Mouse (Mus musculus) left cerebral cortex, adult 11 months (tissue): ENCODE results near the gene Slc22a5.

Experiments
- DNase-seq: peaks from one replicate; pipeline ENCODE4 v3.0.0; 2022; ENCODE audit warnings: low spot score

Gene Slc22a5

DNA sequence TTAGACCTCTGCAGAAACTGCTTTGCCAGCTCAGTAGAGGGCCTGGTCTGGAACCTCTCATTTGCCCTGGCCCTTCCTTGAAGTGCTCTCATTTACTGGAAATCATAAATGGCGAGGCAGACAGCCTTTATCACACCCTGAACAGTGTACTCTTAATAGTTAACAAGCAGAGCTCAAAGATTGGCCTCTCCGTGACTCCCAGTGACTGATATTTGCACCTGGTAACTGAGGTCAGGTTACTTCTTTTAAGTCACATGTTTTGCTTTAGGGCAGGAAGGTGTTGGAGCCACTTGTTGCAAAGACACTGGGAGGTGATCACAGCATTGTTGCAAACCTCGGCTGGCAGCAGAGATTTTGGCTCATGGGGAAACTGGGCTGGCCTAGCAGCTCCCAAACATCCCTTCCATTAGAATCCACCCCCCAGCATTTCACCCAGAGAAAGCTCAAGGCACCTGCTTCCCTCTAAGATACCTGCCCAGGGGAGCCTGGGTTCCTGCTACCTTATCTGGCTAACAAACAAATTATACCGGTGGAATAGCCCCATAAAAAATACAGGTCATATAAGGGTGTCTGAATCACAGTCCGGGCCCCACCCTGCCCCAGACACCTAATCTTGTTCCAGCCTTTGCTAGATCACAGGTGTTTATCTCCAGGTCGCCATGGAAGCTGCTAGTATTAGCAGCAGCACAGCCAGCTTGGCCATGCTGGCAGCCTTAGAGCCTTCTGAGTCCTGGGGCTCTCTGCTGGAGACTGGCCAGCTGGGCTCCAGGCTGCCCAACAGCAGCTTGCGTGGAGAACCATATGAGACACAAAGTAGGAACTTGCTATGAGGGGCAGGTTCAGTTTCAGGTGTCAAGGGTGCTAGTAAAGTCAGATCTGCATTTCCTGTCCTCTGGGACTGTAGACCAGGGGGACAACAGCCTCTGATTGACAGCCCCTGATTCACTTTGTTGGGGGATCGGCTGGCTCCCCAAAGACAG is 51.5 kb downstream of the Slc22a5 start:
- DNase-seq, result no peak

DNA sequence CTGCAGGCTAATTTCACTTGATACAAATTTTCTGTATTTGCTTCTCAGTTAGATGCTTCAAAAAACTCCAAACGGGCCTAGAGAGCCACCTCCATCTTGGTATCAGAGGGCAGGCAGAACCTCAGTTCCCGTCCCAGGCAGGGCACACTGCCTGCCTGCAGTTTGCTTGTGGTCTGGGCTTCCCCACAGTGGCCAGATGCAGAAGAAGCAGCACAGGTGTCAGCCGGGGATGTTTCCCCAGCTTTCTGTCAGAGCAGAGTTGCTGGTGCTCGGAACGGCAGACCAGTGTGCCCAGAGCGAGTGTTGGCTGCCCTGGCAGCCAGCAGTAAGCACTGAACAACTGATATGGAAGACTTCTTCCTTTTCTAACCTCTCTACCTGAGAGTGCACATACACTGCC is 52.3 kb downstream of the Slc22a5 start:
- DNase-seq, result no peak

DNA sequence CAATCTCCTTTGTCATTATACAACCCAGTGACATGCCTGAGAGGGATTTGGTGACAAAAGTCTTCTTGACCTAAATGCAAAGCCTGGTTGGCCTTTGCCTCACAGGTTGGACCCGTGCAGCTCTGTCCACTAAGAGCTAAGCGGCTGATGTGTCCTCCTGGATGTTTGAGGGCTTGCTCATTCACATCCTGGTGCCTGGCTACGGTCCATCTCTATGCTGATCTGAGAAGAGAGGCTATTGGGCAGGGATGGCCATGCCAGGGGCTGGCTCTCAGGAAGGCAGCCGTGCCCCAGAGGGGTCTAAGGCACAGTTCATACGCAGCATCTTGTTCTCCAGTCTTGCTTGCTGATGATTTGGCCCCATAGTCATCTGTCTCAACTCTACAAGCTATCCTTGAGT is 53.7 kb downstream of the Slc22a5 start:
- DNase-seq, result no peak

DNA sequence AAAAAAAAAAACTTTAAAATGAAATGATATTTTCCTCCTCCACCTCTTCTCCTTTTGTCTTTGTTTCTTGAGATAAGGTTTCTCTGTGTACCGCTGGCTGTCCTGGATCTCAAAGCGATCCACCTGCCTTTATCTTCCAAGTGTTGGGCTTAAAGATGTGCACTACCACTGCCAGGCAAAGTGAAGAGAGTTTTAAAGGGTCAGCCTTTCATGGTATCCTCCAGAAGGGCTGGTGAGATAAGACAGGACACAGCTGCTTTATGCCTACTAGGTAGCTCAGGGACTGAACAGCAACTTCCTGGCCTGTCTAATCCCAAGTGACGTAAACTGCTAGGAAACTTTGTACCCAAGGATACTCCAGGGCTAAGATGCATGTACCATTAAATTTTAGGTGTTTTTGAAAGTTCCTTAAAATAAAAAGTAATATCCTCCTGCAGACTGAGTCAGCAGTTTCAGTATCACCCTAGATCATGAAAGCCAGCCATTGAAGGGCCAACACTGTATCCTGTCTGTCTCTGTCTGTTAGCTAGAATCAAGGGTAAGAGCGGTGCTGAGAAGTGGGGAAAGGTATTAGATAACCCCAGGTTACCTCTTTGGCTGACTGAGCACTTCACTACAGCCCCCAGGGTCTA is 56.0 kb downstream of the Slc22a5 start:
- no peak for DNase-seq

GRCm38 (mm10) chr11:53825409-53825808 is 66.1 kb downstream of the Slc22a5 start:
- no peak for DNase-seq

DNA sequence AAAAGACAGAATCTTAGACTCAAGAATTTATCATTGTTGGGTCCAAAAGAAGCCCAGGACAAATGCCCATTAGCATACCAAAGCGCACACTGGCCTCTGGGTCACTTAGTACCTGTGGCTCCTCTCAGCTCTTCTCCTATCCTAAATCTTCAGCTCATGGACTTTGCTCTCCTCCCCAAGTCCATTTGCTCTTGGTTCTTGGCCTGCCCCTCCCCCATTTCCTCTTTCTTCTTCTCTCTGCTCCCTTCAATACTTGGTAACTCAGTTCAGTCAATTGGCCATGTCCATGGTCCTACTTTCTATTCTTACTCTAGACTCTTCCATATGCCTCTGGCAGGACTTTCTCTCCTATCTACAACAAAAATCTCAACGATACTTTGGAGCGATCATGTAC is 69.5 kb downstream of the Slc22a5 start:
- DNase-seq, result no peak

DNA sequence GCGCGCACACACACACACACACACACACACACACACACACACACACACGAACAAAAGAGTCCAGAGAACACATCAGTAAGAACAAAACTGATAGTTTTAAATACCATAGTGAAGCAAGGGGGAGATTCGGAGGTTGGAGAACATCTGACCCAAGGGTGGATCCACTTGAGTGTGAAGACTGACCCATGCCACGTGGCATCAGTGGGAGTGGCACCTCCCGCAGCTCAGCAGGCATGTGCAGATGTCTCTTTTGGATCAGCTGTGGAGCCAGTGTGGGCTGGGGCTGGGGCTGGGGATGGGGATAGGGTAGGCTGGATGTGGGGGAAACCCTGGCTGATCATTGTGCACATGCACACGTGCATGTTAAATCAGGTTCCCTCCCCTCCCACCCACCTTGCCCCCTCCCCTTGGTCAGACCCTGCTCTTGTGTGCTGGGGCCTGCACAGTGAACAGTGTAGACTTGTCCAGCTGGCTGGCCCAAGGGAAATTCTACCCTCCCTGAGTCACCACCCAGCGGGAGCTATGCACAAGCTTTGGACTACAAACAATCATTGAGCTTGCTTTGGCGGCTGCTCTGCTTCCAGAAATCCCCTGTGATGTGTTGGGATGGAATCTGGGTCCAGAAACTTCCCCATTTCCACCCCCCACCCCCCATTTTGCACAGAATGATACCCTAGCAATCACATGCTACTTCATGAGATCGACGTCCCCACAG is 70.1 kb downstream of the Slc22a5 start:
- DNase-seq, result no peak

DNA sequence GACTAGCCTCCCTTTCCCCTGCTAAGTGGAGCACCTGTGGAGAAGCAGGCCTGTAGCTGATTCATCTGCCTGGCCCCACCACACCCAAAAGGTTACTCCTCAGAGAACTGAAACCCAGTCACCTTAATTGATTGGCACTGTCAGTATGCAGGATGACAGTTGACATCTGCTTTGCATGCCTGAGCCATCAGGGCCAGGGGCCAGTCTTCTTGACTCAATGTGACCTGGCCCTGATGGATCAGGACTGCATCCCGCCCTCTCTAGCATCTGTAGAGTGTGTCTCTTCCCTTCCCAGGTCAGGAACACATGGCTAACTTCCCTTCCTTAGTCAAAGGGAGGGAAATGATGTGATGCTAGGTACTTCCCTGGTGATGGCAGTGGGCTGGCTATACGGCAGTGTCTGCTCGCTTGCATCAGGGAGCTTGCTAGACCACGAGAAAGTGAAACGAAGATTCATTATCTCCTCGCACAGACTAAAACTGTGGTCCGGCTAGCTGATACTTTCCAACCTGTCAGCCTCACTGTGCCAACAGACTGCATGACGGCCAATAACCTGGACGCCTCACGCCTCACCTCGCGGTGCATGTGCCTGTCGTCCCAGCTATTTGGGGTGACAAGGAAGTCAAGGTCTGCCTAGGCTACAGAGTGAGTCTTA is 70.8 kb downstream of the Slc22a5 start:
- DNase-seq, result no peak

DNA sequence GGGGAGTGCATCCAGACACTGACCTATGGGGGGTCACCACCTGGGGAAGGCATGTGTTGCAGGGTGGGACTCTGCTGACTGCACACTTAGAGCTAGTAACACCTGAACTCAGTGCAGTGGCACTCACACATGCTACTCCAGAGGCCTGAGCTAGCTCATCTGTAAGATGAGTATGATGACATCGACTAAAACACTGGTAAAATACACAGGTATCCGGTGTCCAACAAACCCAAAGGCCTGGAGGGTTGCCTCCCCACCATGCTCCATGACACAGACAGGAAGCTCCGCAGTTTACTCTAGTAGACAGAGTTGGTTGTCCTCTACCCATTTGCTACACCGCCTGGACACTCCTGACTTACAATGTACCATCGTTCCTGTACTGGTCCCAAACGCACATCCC is 71.9 kb downstream of the Slc22a5 start:
- no peak for DNase-seq

DNA sequence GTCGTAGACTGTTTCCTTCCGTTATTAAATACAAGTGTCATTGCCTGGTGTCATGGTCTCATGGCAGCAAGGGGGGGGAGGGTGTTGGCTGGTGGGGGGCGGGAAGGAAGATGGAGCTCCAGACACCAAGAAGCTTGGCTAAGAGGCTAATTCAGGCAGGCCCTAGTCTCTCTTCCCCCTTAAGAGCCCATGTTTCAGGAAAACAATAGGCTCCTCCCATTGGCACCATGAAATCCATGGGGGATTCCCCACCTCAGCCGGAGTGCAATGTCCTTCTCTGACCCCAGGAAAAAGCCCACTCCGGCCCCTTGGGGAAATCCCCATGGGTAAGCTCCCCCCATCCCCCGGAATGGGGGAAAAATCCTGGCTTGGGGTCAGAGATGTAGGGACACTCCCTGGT is 72.7 kb downstream of the Slc22a5 start:
- DNase-seq, result no peak

- no peak for DNase-seq
Observed at GRCm38 (mm10) chr11:53816841-53817375, 74.6 kb downstream of the Slc22a5 start.

- DNase-seq, result no peak
Observed at GRCm38 (mm10) chr11:53814810-53815209, 76.7 kb downstream of the Slc22a5 start.
